Mouse (Mus musculus): ENCODE measurements at regions not wholly inside any gene's neighbourhood (a gene's known extent, or its start where the extent isn't known, plus 50 kb on each side); places are given as distances from the start of the nearest gene placed in this dataset.

GRCm38 (mm10) chr13:25362627-25362967 lies 92.3 kb upstream of the Nrsn1 start:
- Histone ChIP-seq H3K27ac (ENCODE audit: low read depth) (no peak overlapping the region), H3K27me3 (ENCODE audit: control insufficient read depth, insufficient read depth, low read length) (no peaks in the 10 kb centered on the region), H3K4me1 (ENCODE audit: control insufficient read depth, insufficient read depth) (no peaks in the 10 kb centered on the region), H3K4me3 (ENCODE audit: low read depth, low read length) (no peak overlapping the region), H3K9ac (replicated peaks; ENCODE audit: low read depth, low read length) (no peak overlapping the region), H3K36me3 (replicated peaks; ENCODE audit: control insufficient read depth, insufficient read depth, low read length) (no peaks in the 10 kb centered on the region), H3K9me3 (replicated peaks; ENCODE audit: control insufficient read depth, low read length) (no peaks in the 10 kb centered on the region), H3K4me2 (ENCODE audit: low read depth, low read length) (no peak overlapping the region)
- WGBS = 55% methylated on average over 4 of the region's 4 CpGs
- ATAC-seq (ENCODE audit: insufficient read depth, low read depth) (no peak), DNase-seq (ENCODE audit: low spot score) (no peak)
- TF ChIP-seq CTCF (IDR thresholded peaks at IDR 0.05; ENCODE audit: low read depth) (no peak), EP300 (IDR thresholded peaks at IDR 0.05; ENCODE audit: low read depth) (no peak)

GRCm38 (mm10) chr13:25361850-25362626 lies 91.7 kb upstream of the Nrsn1 start:
- ATAC-seq (ENCODE audit: insufficient read depth, low read depth) = no peak
- no peak overlapping the region for H3K9ac ChIP-seq (replicated peaks; ENCODE audit: low read depth, low read length)
- H3K9me3 ChIP-seq (replicated peaks; ENCODE audit: control insufficient read depth, low read length) = no peaks in the 10 kb centered on the region
- H3K4me2 ChIP-seq (ENCODE audit: low read depth, low read length) = no peak overlapping the region
- H3K27me3 ChIP-seq (ENCODE audit: control insufficient read depth, insufficient read depth, low read length) = no peaks in the 10 kb centered on the region
- no peak for TF ChIP-seq EP300 (IDR thresholded peaks at IDR 0.05; ENCODE audit: low read depth)
- TF ChIP-seq CTCF (IDR thresholded peaks at IDR 0.05; ENCODE audit: low read depth) = no peak
- no peaks in the 10 kb centered on the region for H3K4me1 ChIP-seq (ENCODE audit: control insufficient read depth, insufficient read depth)
- no peak for DNase-seq (ENCODE audit: low spot score)
- H3K27ac ChIP-seq (ENCODE audit: low read depth) = no peak overlapping the region
- no peaks in the 10 kb centered on the region for H3K36me3 ChIP-seq (replicated peaks; ENCODE audit: control insufficient read depth, insufficient read depth, low read length)
- H3K4me3 ChIP-seq (ENCODE audit: low read depth, low read length) = no peak overlapping the region
- 71% methylated on average over 7 of the region's 7 CpGs for WGBS

GRCm38 (mm10) chr13:25347558-25347957 lies 77.3 kb upstream of the Nrsn1 start:
- H3K4me3 ChIP-seq (ENCODE audit: low read depth, low read length) = no peak overlapping the region
- ATAC-seq (ENCODE audit: insufficient read depth, low read depth) (no peak), DNase-seq (ENCODE audit: low spot score) (no peak)
- WGBS = 37% methylated on average over 5 of the region's 5 CpGs
- H3K4me1 ChIP-seq (ENCODE audit: control insufficient read depth, insufficient read depth) = no peaks in the 10 kb centered on the region
- H3K9me3 ChIP-seq (replicated peaks; ENCODE audit: control insufficient read depth, low read length) = no peaks in the 10 kb centered on the region
- no peaks in the 10 kb centered on the region for H3K27me3 ChIP-seq (ENCODE audit: control insufficient read depth, insufficient read depth, low read length)
- H3K27ac ChIP-seq (ENCODE audit: low read depth) = no peak overlapping the region
- TF ChIP-seq CTCF (IDR thresholded peaks at IDR 0.05; ENCODE audit: low read depth) = no peak
- TF ChIP-seq EP300 (IDR thresholded peaks at IDR 0.05; ENCODE audit: low read depth) = no peak
- H3K4me2 ChIP-seq (ENCODE audit: low read depth, low read length) = no peak overlapping the region
- H3K9ac ChIP-seq (replicated peaks; ENCODE audit: low read depth, low read length) = no peak overlapping the region
- no peaks in the 10 kb centered on the region for H3K36me3 ChIP-seq (replicated peaks; ENCODE audit: control insufficient read depth, insufficient read depth, low read length)

GRCm38 (mm10) chr13:25343309-25343708 lies 73.0 kb upstream of the Nrsn1 start:
- ATAC-seq (ENCODE audit: insufficient read depth, low read depth) = no peak
- Histone ChIP-seq H3K4me3 (ENCODE audit: low read depth, low read length) (no peak overlapping the region), H3K27me3 (ENCODE audit: control insufficient read depth, insufficient read depth, low read length) (no peaks in the 10 kb centered on the region), H3K27ac (ENCODE audit: low read depth) (no peak overlapping the region), H3K9me3 (replicated peaks; ENCODE audit: control insufficient read depth, low read length) (no peaks in the 10 kb centered on the region), H3K4me1 (ENCODE audit: control insufficient read depth, insufficient read depth) (no peaks in the 10 kb centered on the region), H3K9ac (replicated peaks; ENCODE audit: low read depth, low read length) (no peak overlapping the region), H3K4me2 (ENCODE audit: low read depth, low read length) (no peak overlapping the region), H3K36me3 (replicated peaks; ENCODE audit: control insufficient read depth, insufficient read depth, low read length) (no peaks in the 10 kb centered on the region)
- TF ChIP-seq EP300 (IDR thresholded peaks at IDR 0.05; ENCODE audit: low read depth) = no peak
- no peak for TF ChIP-seq CTCF (IDR thresholded peaks at IDR 0.05; ENCODE audit: low read depth)
- no peak for DNase-seq (ENCODE audit: low spot score)
- WGBS = 83% methylated on average over 6 of the region's 6 CpGs

GRCm38 (mm10) chr13:25341826-25342225 lies 71.5 kb upstream of the Nrsn1 start:
- Histone ChIP-seq H3K9ac (replicated peaks; ENCODE audit: low read depth, low read length) (no peak overlapping the region), H3K36me3 (replicated peaks; ENCODE audit: control insufficient read depth, insufficient read depth, low read length) (no peaks in the 10 kb centered on the region), H3K27ac (ENCODE audit: low read depth) (no peak overlapping the region), H3K9me3 (replicated peaks; ENCODE audit: control insufficient read depth, low read length) (no peaks in the 10 kb centered on the region), H3K27me3 (ENCODE audit: control insufficient read depth, insufficient read depth, low read length) (no peaks in the 10 kb centered on the region), H3K4me1 (ENCODE audit: control insufficient read depth, insufficient read depth) (no peaks in the 10 kb centered on the region), H3K4me3 (ENCODE audit: low read depth, low read length) (no peak overlapping the region), H3K4me2 (ENCODE audit: low read depth, low read length) (no peak overlapping the region)
- ATAC-seq (ENCODE audit: insufficient read depth, low read depth) (no peak), DNase-seq (ENCODE audit: low spot score) (no peak)
- 75% methylated on average over 1 of the region's 1 CpGs for WGBS
- no peak for TF ChIP-seq EP300 (IDR thresholded peaks at IDR 0.05; ENCODE audit: low read depth)
- no peak for TF ChIP-seq CTCF (IDR thresholded peaks at IDR 0.05; ENCODE audit: low read depth)

GRCm38 (mm10) chr13:25333803-25334202 lies 63.5 kb upstream of the Nrsn1 start:
- H3K4me1 ChIP-seq (ENCODE audit: control insufficient read depth, insufficient read depth) = no peaks in the 10 kb centered on the region
- no peak overlapping the region for H3K4me3 ChIP-seq (ENCODE audit: low read depth, low read length)
- H3K27me3 ChIP-seq (ENCODE audit: control insufficient read depth, insufficient read depth, low read length) = no peaks in the 10 kb centered on the region
- no peak overlapping the region for H3K4me2 ChIP-seq (ENCODE audit: low read depth, low read length)
- no peak overlapping the region for H3K9ac ChIP-seq (replicated peaks; ENCODE audit: low read depth, low read length)
- ATAC-seq (ENCODE audit: insufficient read depth, low read depth) (no peak), DNase-seq (ENCODE audit: low spot score) (no peak)
- H3K9me3 ChIP-seq (replicated peaks; ENCODE audit: control insufficient read depth, low read length) = no peaks in the 10 kb centered on the region
- H3K36me3 ChIP-seq (replicated peaks; ENCODE audit: control insufficient read depth, insufficient read depth, low read length) = no peaks in the 10 kb centered on the region
- TF ChIP-seq EP300 (IDR thresholded peaks at IDR 0.05; ENCODE audit: low read depth) (no peak), CTCF (IDR thresholded peaks at IDR 0.05; ENCODE audit: low read depth) (no peak)
- 90% methylated on average over 1 of the region's 1 CpGs for WGBS
- no peak overlapping the region for H3K27ac ChIP-seq (ENCODE audit: low read depth)

All from heart, postnatal 0 days (tissue).